Mouse (Mus musculus) embryo, embryonic 10.5 days (tissue): ENCODE results near the gene Mrpl33.

ENCODE experiments used
- DNase-seq: peaks from one replicate; pipeline ENCODE4 v3.0.0-alpha.2; 2015; ENCODE audit warnings: low spot score

Gene Mrpl33

GRCm38 (mm10) chr5:31698297-31698726 is 101.6 kb downstream of the Mrpl33 start:
- peak; percentile 86 for DNase-seq

- DNase-seq = no peak
Measured at GRCm38 (mm10) chr5:31698931-31699330, 102.2 kb downstream of the Mrpl33 start.

GRCm38 (mm10) chr5:31699397-31699796 is 102.7 kb downstream of the Mrpl33 start:
- DNase-seq = no peak

- DNase-seq = no peak
Measured at GRCm38 (mm10) chr5:31704971-31705370, 108.2 kb downstream of the Mrpl33 start.

- no peak for DNase-seq
Measured at GRCm38 (mm10) chr5:31706826-31707225, 110.1 kb downstream of the Mrpl33 start.

GRCm38 (mm10) chr5:31709389-31709788 is 112.7 kb downstream of the Mrpl33 start:
- DNase-seq = no peak

GRCm38 (mm10) chr5:31713280-31713711 is 116.6 kb downstream of the Mrpl33 start:
- DNase-seq = no peak

GRCm38 (mm10) chr5:31713841-31714264 is 117.1 kb downstream of the Mrpl33 start:
- DNase-seq = no peak
